Mouse (Mus musculus) thymus, postnatal 4 days (tissue): Measurements from ENCODE around the gene Fap.
A peak's percentile ranks its signal among the peaks of the same experiment; 100 is the strongest.

Source experiments
- DNase-seq: peaks from one replicate; pipeline ENCODE4 v3.0.0; 2021

Fap gene

GRCm38 (mm10) chr2:62573753-62574159 is at the start of gene Fap:
Fap (minus strand) TSS chr2:62574075.
- DNase-seq: no peak

GRCm38 (mm10) chr2:62623024-62623441 is 49.2 kb upstream of the Fap start:
- no peak for DNase-seq

GRCm38 (mm10) chr2:62619679-62620078 is 45.8 kb upstream of the Fap start:
- DNase-seq: no peak

- no peak for DNase-seq
These were observed 45.1 kb upstream of the Fap start for GRCm38 (mm10) chr2:62618934-62619341.

GRCm38 (mm10) chr2:62613133-62613532 is 39.3 kb upstream of the Fap start:
- DNase-seq: no peak

GRCm38 (mm10) chr2:62606205-62606604 is 32.3 kb upstream of the Fap start:
- no peak for DNase-seq

GRCm38 (mm10) chr2:62603530-62603929 is 29.7 kb upstream of the Fap start:
- no peak for DNase-seq

GRCm38 (mm10) chr2:62596586-62596985 is 22.7 kb upstream of the Fap start:
- no peak for DNase-seq

- DNase-seq: no peak
These were observed 20.6 kb upstream of the Fap start for GRCm38 (mm10) chr2:62594491-62594890.

- DNase-seq: no peak
These were observed 17.7 kb upstream of the Fap start for GRCm38 (mm10) chr2:62591555-62591954.

GRCm38 (mm10) chr2:62589333-62589732 is 15.5 kb upstream of the Fap start:
- no peak for DNase-seq

GRCm38 (mm10) chr2:62585769-62586168 is 11.9 kb upstream of the Fap start:
- DNase-seq: no peak

- DNase-seq: no peak
These were observed 1.1 kb upstream of the Fap start for GRCm38 (mm10) chr2:62574962-62575361.

- no peak for DNase-seq
These were observed 375 bp upstream of the Fap start for GRCm38 (mm10) chr2:62574250-62574649.

- no peak for DNase-seq
These were observed 649 bp downstream of the Fap start for GRCm38 (mm10) chr2:62573099-62573752.

GRCm38 (mm10) chr2:62564687-62565086 is 9.2 kb downstream of the Fap start:
- no peak for DNase-seq

GRCm38 (mm10) chr2:62562661-62563485 is 11.0 kb downstream of the Fap start:
- DNase-seq: no peak

GRCm38 (mm10) chr2:62557417-62557816 is 16.5 kb downstream of the Fap start:
- DNase-seq: peak; percentile 12

- no peak for DNase-seq
These were observed 17.5 kb downstream of the Fap start for GRCm38 (mm10) chr2:62556349-62556748.

GRCm38 (mm10) chr2:62549659-62550058 is 24.2 kb downstream of the Fap start:
- no peak for DNase-seq

- no peak for DNase-seq
These were observed 24.7 kb downstream of the Fap start for GRCm38 (mm10) chr2:62549131-62549530.

- no peak for DNase-seq
These were observed 25.8 kb downstream of the Fap start for GRCm38 (mm10) chr2:62548104-62548503.

- DNase-seq: no peak
These were observed 38.4 kb downstream of the Fap start for GRCm38 (mm10) chr2:62535483-62535882.

- DNase-seq: no peak
These were observed 42.8 kb downstream of the Fap start for GRCm38 (mm10) chr2:62531065-62531464.
